Mouse (Mus musculus) embryonic facial prominence, embryonic 10.5 days (tissue): ENCODE data around the gene Mospd2. TPM values are rescaled to one million over a fixed set of nuclear protein-coding genes. Genes with fewer than 3 reads are reported as not detected.

Experiments
- DNase-seq: peaks from one replicate; pipeline ENCODE4 v3.0.0-alpha.2; 2017; ENCODE audit warnings: low spot score
- H3K27ac ChIP-seq: fragments of 300-500 bp; sonication (generic); replicated peaks from 2 replicates; pipeline ENCODE4 v1.5.1; 2016; ENCODE audit warnings: mild to moderate bottlenecking
- H3K27me3 ChIP-seq: fragments of 300-500 bp; sonication (generic); replicated peaks from 2 replicates; pipeline ENCODE4 v1.6.1; 2016; ENCODE audit warnings: low read depth, mild to moderate bottlenecking; ENCODE audit not compliant: poor library complexity, severe bottlenecking
- H3K36me3 ChIP-seq: fragments of 300-500 bp; sonication (generic); replicated peaks from 2 replicates; pipeline ENCODE4 v1.6.1; 2016; ENCODE audit warnings: mild to moderate bottlenecking, moderate library complexity
- H3K4me1 ChIP-seq: fragments of 300-500 bp; sonication (generic); 2 replicates; pipeline ENCODE4 v1.6.1; 2016
- H3K4me3 ChIP-seq: fragments of 300-500 bp; sonication (generic); 2 replicates; pipeline ENCODE4 v1.5.1; 2016; ENCODE audit warnings: mild to moderate bottlenecking, moderate library complexity
- H3K9me3 ChIP-seq: fragments of 300-500 bp; sonication (generic); 2 replicates; pipeline ENCODE4 v1.6.1; 2016; ENCODE audit warnings: mild to moderate bottlenecking
- WGBS: fragments of 180-500 bp; shearing (Covaris S2); methylation state at CpG from one replicate; pipeline ENCODE4 v1.1.7; 2016; 5-methylcytosine and 5-hydroxymethylcytosine counted together
- polyA plus RNA-seq: library from polyadenylated mRNA; unstranded; fragments of >200 nt; fragmentation: Nextera tagmentation; extraction: Ambion mirVana; gene quantifications from 2 replicates; pipeline ENCODE4 v1.2.1, GENCODE M21; 2016

Mospd2 gene
- polyA plus RNA-seq, 1 experiment from 2014 or later, result 12.3 TPM

GRCm38 (mm10) chrX:164899805-164900204 lies 80.4 kb downstream of the Mospd2 start:
- H3K27me3 ChIP-seq, result peaks cover 28% of the 10 kb centered on the region
- H3K4me1 ChIP-seq, result no peaks in the 10 kb centered on the region
- no peak overlapping the region for H3K4me3 ChIP-seq
- H3K27ac ChIP-seq, result no peak overlapping the region
- DNase-seq, result no peak
- 72% methylated on average over 2 of the region's 2 CpGs for WGBS
- no peaks in the 10 kb centered on the region for H3K9me3 ChIP-seq
- H3K36me3 ChIP-seq, result no peaks in the 10 kb centered on the region

GRCm38 (mm10) chrX:164886260-164886659 lies 93.9 kb downstream of the Mospd2 start:
- H3K4me3 ChIP-seq, result no peak overlapping the region
- no peaks in the 10 kb centered on the region for H3K4me1 ChIP-seq
- no peaks in the 10 kb centered on the region for H3K36me3 ChIP-seq
- WGBS, result 84% methylated on average over 1 of the region's 1 CpGs
- DNase-seq, result no peak
- peaks cover 15% of the 10 kb centered on the region; the same call in 1 of the 2 replicates for H3K27me3 ChIP-seq
- H3K9me3 ChIP-seq, result no peaks in the 10 kb centered on the region
- no peak overlapping the region for H3K27ac ChIP-seq

Other genes with a start within 250 kb of the Mospd2 start
- gene Fancb, start 217 bp upstream of the Mospd2 start, polyA plus RNA-seq, result 9.5 and 10.4 TPM in 2 replicates
- gene Gm17604, start 24.5 kb upstream of the Mospd2 start, polyA plus RNA-seq, result not detected in 2 replicates